Mouse (Mus musculus): Measurements from ENCODE around the gene Hsd17b14. TPM values are rescaled to one million over a fixed set of nuclear protein-coding genes. Genes with fewer than 3 reads are reported as not detected.

Gene Hsd17b14
- polyA plus RNA-seq, 1 experiment from 2014 or later = not detected

- no peak overlapping the region for H3K4me2 ChIP-seq
- no peaks in the 10 kb centered on the region for H3K27me3 ChIP-seq (replicated peaks)
- no peaks in the 10 kb centered on the region for H3K36me3 ChIP-seq
- no peak for ATAC-seq (ENCODE audit: low FRiP score)
- H3K9ac ChIP-seq (replicated peaks) = no peak overlapping the region
- 67% methylated on average over 6 of the region's 6 CpGs for WGBS
- peaks cover 5% of the 10 kb centered on the region; the same call in 1 of the 2 replicates for H3K4me1 ChIP-seq
- H3K9me3 ChIP-seq (replicated peaks) = no peaks in the 10 kb centered on the region
- H3K4me3 ChIP-seq (replicated peaks) = no peak overlapping the region
- H3K27ac ChIP-seq (replicated peaks) = no peak overlapping the region
Measured at GRCm38 (mm10) chr7:45558907-45559306, 4.2 kb downstream of the Hsd17b14 start.

- H3K4me1 ChIP-seq = peaks cover 5% of the 10 kb centered on the region; the same call in 1 of the 2 replicates
- no peaks in the 10 kb centered on the region for H3K36me3 ChIP-seq
- H3K9me3 ChIP-seq (replicated peaks) = no peaks in the 10 kb centered on the region
- H3K4me3 ChIP-seq (replicated peaks) = no peak overlapping the region
- 84% methylated on average over 7 of the region's 7 CpGs for WGBS
- H3K9ac ChIP-seq (replicated peaks) = no peak overlapping the region
- no peak for ATAC-seq (ENCODE audit: low FRiP score)
- H3K27ac ChIP-seq (replicated peaks) = no peak overlapping the region
- no peak overlapping the region for H3K4me2 ChIP-seq
- no peaks in the 10 kb centered on the region for H3K27me3 ChIP-seq (replicated peaks)
Measured at GRCm38 (mm10) chr7:45560241-45560640, 5.5 kb downstream of the Hsd17b14 start.

- 0 out of 2 replicates have a peak, but pooled peaks have one; percentile 50 for ATAC-seq (ENCODE audit: low FRiP score)
- 27% methylated on average over 17 of the region's 17 CpGs for WGBS
- Histone ChIP-seq H3K36me3 (no peaks in the 10 kb centered on the region), H3K4me3 (replicated peaks) (no peak overlapping the region), H3K27me3 (replicated peaks) (no peaks in the 10 kb centered on the region), H3K4me2 (peak overlapping the region; percentile 25; the same call in 1 of the 2 replicates), H3K27ac (replicated peaks) (no peak overlapping the region), H3K9me3 (replicated peaks) (no peaks in the 10 kb centered on the region), H3K4me1 (peaks cover 5% of the 10 kb centered on the region; the same call in 1 of the 2 replicates), H3K9ac (replicated peaks) (no peak overlapping the region)
Measured at GRCm38 (mm10) chr7:45560843-45561623, 6.3 kb downstream of the Hsd17b14 start.

GRCm38 (mm10) chr7:45561624-45562520 is 7.2 kb downstream of the Hsd17b14 start:
- 52% methylated on average over 12 of the region's 12 CpGs for WGBS
- Histone ChIP-seq H3K9me3 (replicated peaks) (no peaks in the 10 kb centered on the region), H3K4me3 (replicated peaks) (no peak overlapping the region), H3K4me2 (no peak overlapping the region), H3K9ac (replicated peaks) (no peak overlapping the region), H3K36me3 (no peaks in the 10 kb centered on the region), H3K27ac (replicated peaks) (no peak overlapping the region), H3K27me3 (replicated peaks) (no peaks in the 10 kb centered on the region), H3K4me1 (peaks cover 5% of the 10 kb centered on the region; the same call in 1 of the 2 replicates)
- ATAC-seq (ENCODE audit: low FRiP score) = peak; percentile 15; the same call in 1 of the 2 replicates

- WGBS = 74% methylated on average over 2 of the region's 2 CpGs
- no peak overlapping the region for H3K27ac ChIP-seq (replicated peaks)
- peaks cover 25% of the 10 kb centered on the region for H3K4me1 ChIP-seq
- H3K4me2 ChIP-seq = no peak overlapping the region
- H3K36me3 ChIP-seq = no peaks in the 10 kb centered on the region
- no peak overlapping the region for H3K9ac ChIP-seq (replicated peaks)
- ATAC-seq (ENCODE audit: low FRiP score) = no peak
- no peak overlapping the region for H3K4me3 ChIP-seq (replicated peaks)
- H3K9me3 ChIP-seq (replicated peaks) = no peaks in the 10 kb centered on the region
- no peaks in the 10 kb centered on the region for H3K27me3 ChIP-seq (replicated peaks)
Measured at GRCm38 (mm10) chr7:45564811-45565210, 10.1 kb downstream of the Hsd17b14 start.

- ATAC-seq (ENCODE audit: low FRiP score) = no peak
- Histone ChIP-seq H3K27me3 (replicated peaks) (no peaks in the 10 kb centered on the region), H3K4me3 (replicated peaks) (no peak overlapping the region), H3K4me1 (peaks cover 27% of the 10 kb centered on the region), H3K36me3 (no peaks in the 10 kb centered on the region), H3K4me2 (no peak overlapping the region), H3K9me3 (replicated peaks) (no peaks in the 10 kb centered on the region), H3K27ac (replicated peaks) (no peak overlapping the region), H3K9ac (replicated peaks) (no peak overlapping the region)
- WGBS = 93% methylated on average over 9 of the region's 9 CpGs
Measured at GRCm38 (mm10) chr7:45565446-45565845, 10.8 kb downstream of the Hsd17b14 start.

GRCm38 (mm10) chr7:45567112-45567779 is 12.6 kb downstream of the Hsd17b14 start:
- WGBS = 75% methylated on average over 8 of the region's 8 CpGs
- no peak overlapping the region for H3K4me3 ChIP-seq (replicated peaks)
- no peaks in the 10 kb centered on the region for H3K9me3 ChIP-seq (replicated peaks)
- H3K36me3 ChIP-seq = no peaks in the 10 kb centered on the region
- peaks cover 38% of the 10 kb centered on the region for H3K4me1 ChIP-seq
- no peak for ATAC-seq (ENCODE audit: low FRiP score)
- H3K9ac ChIP-seq (replicated peaks) = peak overlapping the region; percentile 50; the same call in 1 of the 2 replicates
- H3K27ac ChIP-seq (replicated peaks) = peak overlapping the region; percentile 88; the same call in 1 of the 2 replicates
- no peaks in the 10 kb centered on the region for H3K27me3 ChIP-seq (replicated peaks)
- H3K4me2 ChIP-seq = peak overlapping the region; percentile 85

GRCm38 (mm10) chr7:45567780-45568516 is 13.3 kb downstream of the Hsd17b14 start:
- peak; percentile 93 for ATAC-seq (ENCODE audit: low FRiP score)
- WGBS = 1% methylated on average over 24 of the region's 24 CpGs

GRCm38 (mm10) chr7:45568601-45569473 is 14.1 kb downstream of the Hsd17b14 start:
- 80% methylated on average over 10 of the region's 10 CpGs for WGBS
- peak; percentile 25; the same call in 1 of the 2 replicates for ATAC-seq (ENCODE audit: low FRiP score)
- peak overlapping the region; percentile 50 for H3K9ac ChIP-seq (replicated peaks)
- H3K27ac ChIP-seq (replicated peaks) = peak overlapping the region; percentile 88
- no peaks in the 10 kb centered on the region for H3K36me3 ChIP-seq
- peak overlapping the region; percentile 53 for H3K4me3 ChIP-seq (replicated peaks)
- H3K27me3 ChIP-seq (replicated peaks) = no peaks in the 10 kb centered on the region
- H3K4me2 ChIP-seq = peak overlapping the region; percentile 85
- no peaks in the 10 kb centered on the region for H3K9me3 ChIP-seq (replicated peaks)
- H3K4me1 ChIP-seq = peaks cover 39% of the 10 kb centered on the region

More at GRCm38 (mm10) chr7:45567780-45568516, 13.3 kb downstream of the Hsd17b14 start:
- Histone ChIP-seq H3K4me3 (replicated peaks) (peak overlapping the region; percentile 53), H3K27ac (replicated peaks) (peak overlapping the region; percentile 88), H3K27me3 (replicated peaks) (no peaks in the 10 kb centered on the region), H3K9me3 (replicated peaks) (no peaks in the 10 kb centered on the region), H3K36me3 (no peaks in the 10 kb centered on the region), H3K4me1 (peaks cover 39% of the 10 kb centered on the region), H3K9ac (replicated peaks) (peak overlapping the region; percentile 50), H3K4me2 (peak overlapping the region; percentile 85)
